Mouse (Mus musculus) liver, embryonic 11.5 days (tissue): ENCODE measurements around the gene Acot6. TPM values are rescaled to one million over a fixed set of nuclear protein-coding genes. Genes with fewer than 3 reads are reported as not detected.

Source experiments
- polyA plus RNA-seq: library from polyadenylated mRNA; unstranded; fragments of >200 nt; fragmentation: Nextera tagmentation; extraction: Ambion mirVana; gene quantifications from 2 replicates; pipeline ENCODE4 v1.2.1, GENCODE M21; 2014

The Acot6 gene
- polyA plus RNA-seq, 1 experiment from 2014 or later, result 1.4 TPM

Other genes with a start within 250 kb of the Acot6 start
- 25.2 and 26.8 TPM in 2 replicates for gene Numb, start 178.7 kb upstream of the Acot6 start, polyA plus RNA-seq
- 24.7 and 25.2 TPM in 2 replicates for gene Riox1, start 150.0 kb upstream of the Acot6 start, polyA plus RNA-seq
- gene Heatr4, start 115.8 kb upstream of the Acot6 start, polyA plus RNA-seq, result not detected in 2 replicates
- gene Acot2, start 112.8 kb upstream of the Acot6 start, polyA plus RNA-seq, result 22.5 and 22.6 TPM in 2 replicates
- gene Acot1, start 91.2 kb upstream of the Acot6 start, polyA plus RNA-seq, result 42.9 and 44.2 TPM in 2 replicates
- 8.4 and 8.5 TPM in 2 replicates for gene Acot4, start 62.3 kb upstream of the Acot6 start, polyA plus RNA-seq
- gene Gm49366, start 61.7 kb upstream of the Acot6 start, polyA plus RNA-seq, result not detected in 2 replicates
- 3.0 and 3.8 TPM in 2 replicates for gene Acot3, start 48.5 kb upstream of the Acot6 start, polyA plus RNA-seq
- gene Acot5, start 31.3 kb upstream of the Acot6 start, polyA plus RNA-seq, result not detected in 2 replicates
- 2.0 and 2.3 TPM in 2 replicates for gene Dnal1, start 13.7 kb downstream of the Acot6 start, polyA plus RNA-seq
- 0.27 and 0.53 TPM in 2 replicates for gene Pnma1, start 47.8 kb downstream of the Acot6 start, polyA plus RNA-seq
- 12.6 and 13.4 TPM in 2 replicates for gene Elmsan1, start 118.2 kb downstream of the Acot6 start, polyA plus RNA-seq
- 39.5 and 51.2 TPM in 2 replicates for gene Ptgr2, start 184.6 kb downstream of the Acot6 start, polyA plus RNA-seq
- gene Zfp410, start 216.2 kb downstream of the Acot6 start, polyA plus RNA-seq, result 78.1 and 79.5 TPM in 2 replicates